Mouse (Mus musculus) kidney, embryonic 15.5 days (tissue): ENCODE measurements around the gene Cdhr2. TPM values are rescaled to one million over a fixed set of nuclear protein-coding genes. Genes with fewer than 3 reads are reported as not detected.

Experiments
- ATAC-seq: fragments of 200-750 bp; cut with Nextera tagmentation; replicated peaks from 2 replicates; pipeline ENCODE4 v1.8.0; 2017; ENCODE audit warnings: moderate TSS enrichment; ENCODE audit not compliant: low FRiP score
- H3K27ac ChIP-seq: fragments of 300-500 bp; sonication (generic); 2 replicates; pipeline ENCODE4 v1.5.1; 2015; ENCODE audit warnings: mild to moderate bottlenecking, inconsistent platforms
- H3K27me3 ChIP-seq: fragments of 300-500 bp; sonication (generic); 2 replicates; pipeline ENCODE4 v1.6.1; 2015; ENCODE audit warnings: inconsistent platforms
- H3K36me3 ChIP-seq: fragments of 300-500 bp; sonication (generic); 2 replicates; pipeline ENCODE4 v1.6.1; 2015; ENCODE audit warnings: inconsistent platforms
- H3K4me1 ChIP-seq: fragments of 300-500 bp; sonication (generic); 2 replicates; pipeline ENCODE4 v1.6.1; 2015; ENCODE audit warnings: inconsistent platforms
- H3K4me2 ChIP-seq: fragments of 300-500 bp; sonication (generic); 2 replicates; pipeline ENCODE4 v1.6.1; 2015; ENCODE audit warnings: moderate library complexity, mild to moderate bottlenecking, inconsistent platforms
- H3K4me3 ChIP-seq: fragments of 300-500 bp; sonication (generic); replicated peaks from 2 replicates; pipeline ENCODE4 v1.5.1; 2015; ENCODE audit warnings: mild to moderate bottlenecking, inconsistent platforms
- H3K9ac ChIP-seq: fragments of 300-500 bp; sonication (generic); 2 replicates; pipeline ENCODE4 v1.6.1; 2015; ENCODE audit warnings: mild to moderate bottlenecking, inconsistent platforms
- H3K9me3 ChIP-seq: fragments of 300-500 bp; sonication (generic); replicated peaks from 2 replicates; pipeline ENCODE4 v1.6.1; 2016; ENCODE audit warnings: inconsistent platforms
- WGBS: fragments of 180-500 bp; shearing (Covaris S2); methylation state at CpG from one replicate; pipeline ENCODE4 v1.1.7; 2015; ENCODE audit warnings: mixed read lengths; 5-methylcytosine and 5-hydroxymethylcytosine counted together
- polyA plus RNA-seq: library from polyadenylated mRNA; unstranded; fragments of >200 nt; fragmentation: Nextera tagmentation; extraction: Ambion mirVana; gene quantifications from 2 replicates; pipeline ENCODE4 v1.2.1, GENCODE M21; 2015

Gene Cdhr2
- polyA plus RNA-seq, 1 experiment from 2014 or later: 5.4 TPM

GRCm38 (mm10) chr13:54767012-54767411, 65.8 kb downstream of the Cdhr2 start:
- H3K9ac ChIP-seq: no peak overlapping the region
- no peak overlapping the region for H3K27ac ChIP-seq
- H3K4me2 ChIP-seq: no peak overlapping the region
- H3K27me3 ChIP-seq: peaks cover 63% of the 10 kb centered on the region
- H3K9me3 ChIP-seq: no peaks in the 10 kb centered on the region
- H3K4me3 ChIP-seq: no peak overlapping the region
- H3K36me3 ChIP-seq: no peaks in the 10 kb centered on the region
- H3K4me1 ChIP-seq: peaks cover 14% of the 10 kb centered on the region
- no peak for ATAC-seq
- WGBS: 74% methylated on average over 4 of the region's 4 CpGs

- WGBS: 83% methylated on average over 3 of the region's 3 CpGs
- Histone ChIP-seq H3K4me2 (no peak overlapping the region), H3K27ac (no peak overlapping the region), H3K4me3 (no peak overlapping the region), H3K27me3 (no peaks in the 10 kb centered on the region), H3K36me3 (no peaks in the 10 kb centered on the region), H3K4me1 (no peaks in the 10 kb centered on the region), H3K9me3 (no peaks in the 10 kb centered on the region), H3K9ac (no peak overlapping the region)
- no peak for ATAC-seq
These were observed 79.3 kb downstream of the Cdhr2 start for GRCm38 (mm10) chr13:54780592-54780991.

- no peaks in the 10 kb centered on the region for H3K9me3 ChIP-seq
- no peak overlapping the region for H3K9ac ChIP-seq
- no peak for ATAC-seq
- H3K27ac ChIP-seq: no peak overlapping the region
- WGBS: 80% methylated on average over 3 of the region's 3 CpGs
- H3K36me3 ChIP-seq: no peaks in the 10 kb centered on the region
- H3K27me3 ChIP-seq: no peaks in the 10 kb centered on the region
- H3K4me3 ChIP-seq: no peak overlapping the region
- H3K4me2 ChIP-seq: no peak overlapping the region
- no peaks in the 10 kb centered on the region for H3K4me1 ChIP-seq
These were observed 79.8 kb downstream of the Cdhr2 start for GRCm38 (mm10) chr13:54781086-54781485.

- H3K27me3 ChIP-seq: 0 out of 2 replicates have a peak, but pooled peaks cover 5% of the 10 kb centered on the region
- no peak for ATAC-seq
- H3K4me2 ChIP-seq: no peak overlapping the region
- 51% methylated on average over 2 of the region's 2 CpGs for WGBS
- no peaks in the 10 kb centered on the region for H3K36me3 ChIP-seq
- H3K9ac ChIP-seq: no peak overlapping the region
- H3K4me1 ChIP-seq: no peaks in the 10 kb centered on the region
- no peak overlapping the region for H3K27ac ChIP-seq
- no peaks in the 10 kb centered on the region for H3K9me3 ChIP-seq
- no peak overlapping the region for H3K4me3 ChIP-seq
These were observed 82.0 kb downstream of the Cdhr2 start for GRCm38 (mm10) chr13:54783235-54783634.

- Histone ChIP-seq H3K27me3 (0 out of 2 replicates have a peak, but pooled peaks cover 5% of the 10 kb centered on the region), H3K4me2 (no peak within 1 kb of the TSS), H3K36me3 (no peaks in the 10 kb centered on the region), H3K9ac (no peak within 1 kb of the TSS), H3K27ac (no peak within 1 kb of the TSS), H3K4me1 (peaks cover 2% of the 10 kb centered on the region; the same call in 1 of the 2 replicates), H3K4me3 (no peak within 1 kb of the TSS), H3K9me3 (no peaks in the 10 kb centered on the region)
- no peak for ATAC-seq
- WGBS: 87% methylated on average over 4 of the region's 4 CpGs
These were observed 82.4 kb downstream of the Cdhr2 start, which contains the start of gene Eif4e1b for GRCm38 (mm10) chr13:54783698-54784097. Gene Eif4e1b (plus strand): TSS chr13:54783998.

Other genes starting within 250 kb of the Cdhr2 start
- gene Thoc3, start 232.6 kb upstream of the Cdhr2 start, polyA plus RNA-seq: 118 and 129 TPM in 2 replicates
- 13.3 and 15.6 TPM in 2 replicates for gene Simc1, start 197.7 kb upstream of the Cdhr2 start, polyA plus RNA-seq
- gene 4833439L19Rik, start 136.0 kb upstream of the Cdhr2 start, polyA plus RNA-seq: 151 and 162 TPM in 2 replicates
- gene Arl10, start 126.4 kb upstream of the Cdhr2 start, polyA plus RNA-seq: 34.0 and 36.1 TPM in 2 replicates
- gene Nop16, start 111.4 kb upstream of the Cdhr2 start, polyA plus RNA-seq: 90.2 and 95.5 TPM in 2 replicates
- gene Higd2a, start 111.3 kb upstream of the Cdhr2 start, polyA plus RNA-seq: 205 and 219 TPM in 2 replicates
- gene Cltb, start 90.1 kb upstream of the Cdhr2 start, polyA plus RNA-seq: 44.8 and 45.6 TPM in 2 replicates
- gene Faf2, start 79.7 kb upstream of the Cdhr2 start, polyA plus RNA-seq: 77.2 and 77.4 TPM in 2 replicates
- 78.5 and 83.8 TPM in 2 replicates for gene Rnf44, start 7.6 kb upstream of the Cdhr2 start, polyA plus RNA-seq
- 0.14 and 0.27 TPM in 2 replicates for gene Gprin1, start 48.4 kb downstream of the Cdhr2 start, polyA plus RNA-seq
- 0.15 and 0.29 TPM in 2 replicates for gene Sncb, start 65.1 kb downstream of the Cdhr2 start, polyA plus RNA-seq
- not detected in 2 replicates for gene Eif4e1b, start 82.5 kb downstream of the Cdhr2 start, polyA plus RNA-seq
- gene Tspan17, start 87.9 kb downstream of the Cdhr2 start, polyA plus RNA-seq: 11.4 and 13.4 TPM in 2 replicates
- gene Unc5a, start 247.9 kb downstream of the Cdhr2 start, polyA plus RNA-seq: 2.5 and 2.7 TPM in 2 replicates